Mouse (Mus musculus) embryonic facial prominence, embryonic 12.5 days (tissue): ENCODE results near the gene Hist1h4b. TPM values are rescaled to one million over a fixed set of nuclear protein-coding genes. Genes with fewer than 3 reads are reported as not detected.
"Not testable (repeated sequence)": the region's sequence is repeated elsewhere in the genome, so short reads cannot be mapped to it uniquely, and the experiment has no call there.

ENCODE experiments used
- ATAC-seq: fragments of 200-750 bp; cut with Nextera tagmentation; 2 replicates; pipeline ENCODE4 v1.8.0; 2017; ENCODE audit not compliant: insufficient number of reproducible peaks, insufficient read depth, low FRiP score, low TSS enrichment
- H3K27ac ChIP-seq: fragments of 300-500 bp; sonication (generic); 2 replicates; pipeline ENCODE4 v1.5.1; 2016; ENCODE audit warnings: mild to moderate bottlenecking
- H3K27me3 ChIP-seq: fragments of 300-500 bp; sonication (generic); 2 replicates; pipeline ENCODE4 v1.6.1; 2016; ENCODE audit warnings: mild to moderate bottlenecking, moderate library complexity
- H3K36me3 ChIP-seq: fragments of 300-500 bp; sonication (generic); 2 replicates; pipeline ENCODE4 v1.6.1; 2016; ENCODE audit warnings: mild to moderate bottlenecking
- H3K4me1 ChIP-seq: fragments of 300-500 bp; sonication (generic); 2 replicates; pipeline ENCODE4 v1.6.1; 2016
- H3K4me2 ChIP-seq: fragments of 300-500 bp; sonication (generic); replicated peaks from 2 replicates; pipeline ENCODE4 v1.6.1; 2016; ENCODE audit warnings: mild to moderate bottlenecking, moderate library complexity
- H3K4me3 ChIP-seq: fragments of 300-500 bp; sonication (generic); 2 replicates; pipeline ENCODE4 v1.5.1; 2016; ENCODE audit warnings: mild to moderate bottlenecking
- H3K9ac ChIP-seq: fragments of 300-500 bp; sonication (generic); 2 replicates; pipeline ENCODE4 v1.6.1; 2016; ENCODE audit warnings: mild to moderate bottlenecking, moderate library complexity
- H3K9me3 ChIP-seq: fragments of 300-500 bp; sonication (generic); 2 replicates; pipeline ENCODE4 v1.6.1; 2016; ENCODE audit warnings: mild to moderate bottlenecking, moderate library complexity
- WGBS: fragments of 180-500 bp; shearing (Covaris S2); methylation state at CpG from one replicate; pipeline ENCODE4 v1.1.7; 2016; 5-methylcytosine and 5-hydroxymethylcytosine counted together
- polyA plus RNA-seq: library from polyadenylated mRNA; unstranded; fragments of >200 nt; fragmentation: Nextera tagmentation; extraction: Ambion mirVana; gene quantifications from 2 replicates; pipeline ENCODE4 v1.2.1, GENCODE M21; 2016

Hist1h4b gene
- 9.4 and 11.5 TPM in 2 replicates for polyA plus RNA-seq

GRCm38 (mm10) chr13:23756790-23757189 is at the start of gene Hist1h4b:
Gene Hist1h4b, plus strand, starts transcription at chr13:23757013.
- Histone ChIP-seq H3K27me3 (no peaks in the 10 kb centered on the region), H3K9me3 (no peaks in the 10 kb centered on the region), H3K4me1 (peaks cover 7% of the 10 kb centered on the region), H3K9ac (peak within 1 kb of the TSS; percentile 55), H3K36me3 (no peaks in the 10 kb centered on the region), H3K4me3 (peak within 1 kb of the TSS; percentile 42), H3K27ac (peak within 1 kb of the TSS; percentile 95), H3K4me2 (peak within 1 kb of the TSS; percentile 61)
- ATAC-seq, result peak; percentile 86
- 0% methylated on average over 20 of the region's 22 CpGs for WGBS

GRCm38 (mm10) chr13:23708041-23708440 is 48.8 kb upstream of the Hist1h4b start:
- Histone ChIP-seq H3K9ac (no peak overlapping the region), H3K36me3 (no peaks in the 10 kb centered on the region), H3K4me3 (no peak overlapping the region), H3K4me2 (no peak overlapping the region), H3K27me3 (no peaks in the 10 kb centered on the region), H3K9me3 (no peaks in the 10 kb centered on the region), H3K4me1 (peaks cover 14% of the 10 kb centered on the region; the same call in 1 of the 2 replicates), H3K27ac (no peak overlapping the region)
- no peak for ATAC-seq
- 87% methylated on average over 4 of the region's 4 CpGs for WGBS

GRCm38 (mm10) chr13:23708654-23709053 is 48.2 kb upstream of the Hist1h4b start:
- Histone ChIP-seq H3K4me2 (no peak overlapping the region), H3K27ac (no peak overlapping the region), H3K4me1 (peaks cover 14% of the 10 kb centered on the region; the same call in 1 of the 2 replicates), H3K36me3 (no peaks in the 10 kb centered on the region), H3K9me3 (no peaks in the 10 kb centered on the region), H3K27me3 (no peaks in the 10 kb centered on the region), H3K9ac (no peak overlapping the region), H3K4me3 (no peak overlapping the region)
- ATAC-seq, result no peak
- WGBS, result 60% methylated on average over 4 of the region's 4 CpGs

- peak overlapping the region; percentile 43 for H3K9ac ChIP-seq
- peak overlapping the region; percentile 62 for H3K4me2 ChIP-seq
- H3K27me3 ChIP-seq, result no peaks in the 10 kb centered on the region
- H3K4me1 ChIP-seq, result peaks cover 14% of the 10 kb centered on the region; the same call in 1 of the 2 replicates
- H3K9me3 ChIP-seq, result no peaks in the 10 kb centered on the region
- peak overlapping the region; percentile 36 for H3K4me3 ChIP-seq
- 12% methylated on average over 15 of the region's 15 CpGs for WGBS
- ATAC-seq, result no peak
- no peaks in the 10 kb centered on the region for H3K36me3 ChIP-seq
- H3K27ac ChIP-seq, result no peak overlapping the region
These were observed 47.0 kb upstream of the Hist1h4b start for GRCm38 (mm10) chr13:23709714-23710373.

GRCm38 (mm10) chr13:23710374-23711089 is 46.3 kb upstream of the Hist1h4b start, which contains the start of gene Hfe:
Gene Hfe, minus strand, starts transcription at chr13:23710854.
- H3K27me3 ChIP-seq, result no peaks in the 10 kb centered on the region
- peak within 1 kb of the TSS; percentile 43 for H3K9ac ChIP-seq
- WGBS, result 3% methylated on average over 17 of the region's 17 CpGs
- no peaks in the 10 kb centered on the region for H3K36me3 ChIP-seq
- H3K4me2 ChIP-seq, result peak within 1 kb of the TSS; percentile 62
- peaks cover 14% of the 10 kb centered on the region; the same call in 1 of the 2 replicates for H3K4me1 ChIP-seq
- no peak for ATAC-seq
- H3K4me3 ChIP-seq, result peak within 1 kb of the TSS; percentile 36
- H3K27ac ChIP-seq, result no peak within 1 kb of the TSS
- no peaks in the 10 kb centered on the region for H3K9me3 ChIP-seq

GRCm38 (mm10) chr13:23716261-23717042 is 40.4 kb upstream of the Hist1h4b start:
- Histone ChIP-seq H3K27me3 (no peaks in the 10 kb centered on the region), H3K9ac (no peak overlapping the region), H3K4me1 (no peaks in the 10 kb centered on the region), H3K27ac (no peak overlapping the region), H3K9me3 (no peaks in the 10 kb centered on the region), H3K36me3 (no peaks in the 10 kb centered on the region), H3K4me2 (no peak overlapping the region), H3K4me3 (no peak overlapping the region)
- no peak for ATAC-seq
- 83% methylated on average over 5 of the region's 5 CpGs for WGBS

- 59% methylated on average over 11 of the region's 11 CpGs for WGBS
- Histone ChIP-seq H3K36me3 (no peaks in the 10 kb centered on the region), H3K4me3 (no peak overlapping the region), H3K9ac (no peak overlapping the region), H3K27me3 (no peaks in the 10 kb centered on the region), H3K9me3 (no peaks in the 10 kb centered on the region), H3K4me2 (no peak overlapping the region), H3K4me1 (no peaks in the 10 kb centered on the region), H3K27ac (no peak overlapping the region)
- ATAC-seq, result no peak
These were observed 39.6 kb upstream of the Hist1h4b start for GRCm38 (mm10) chr13:23717176-23717575.

- not testable (repeated sequence) for ATAC-seq
- 18% methylated on average over 2 of the region's 2 CpGs for whole genome bisulfite sequencing
These were observed 39.1 kb upstream of the Hist1h4b start for GRCm38 (mm10) chr13:23717593-23718245.

GRCm38 (mm10) chr13:23724239-23724638 is 32.6 kb upstream of the Hist1h4b start:
- WGBS, result 87% methylated on average over 4 of the region's 4 CpGs
- Histone ChIP-seq H3K9ac (no peak overlapping the region), H3K36me3 (no peaks in the 10 kb centered on the region), H3K9me3 (no peaks in the 10 kb centered on the region), H3K27me3 (no peaks in the 10 kb centered on the region), H3K27ac (no peak overlapping the region), H3K4me1 (no peaks in the 10 kb centered on the region), H3K4me3 (no peak overlapping the region), H3K4me2 (no peak overlapping the region)
- no peak for ATAC-seq

More at GRCm38 (mm10) chr13:23717593-23718245, 39.1 kb upstream of the Hist1h4b start:
- H3K4me2 ChIP-seq, H3K9me3 ChIP-seq, H3K9ac ChIP-seq, H3K4me3 ChIP-seq, H3K4me1 ChIP-seq, H3K36me3 ChIP-seq, H3K27me3 ChIP-seq, H3K27ac ChIP-seq: not testable (repeated sequence)

- Histone ChIP-seq H3K27ac (no peak overlapping the region), H3K9me3 (no peaks in the 10 kb centered on the region), H3K4me3 (no peak overlapping the region), H3K36me3 (no peaks in the 10 kb centered on the region), H3K4me2 (no peak overlapping the region), H3K9ac (no peak overlapping the region), H3K4me1 (no peaks in the 10 kb centered on the region), H3K27me3 (no peaks in the 10 kb centered on the region)
- no peak for ATAC-seq
- no CpG with 5 or more reads among the region's 1 CpGs for WGBS
These were observed 31.6 kb upstream of the Hist1h4b start for GRCm38 (mm10) chr13:23725213-23725612.

GRCm38 (mm10) chr13:23728472-23729191 is 28.2 kb upstream of the Hist1h4b start:
- Histone ChIP-seq H3K4me1 (no peaks in the 10 kb centered on the region), H3K27me3 (no peaks in the 10 kb centered on the region), H3K36me3 (no peaks in the 10 kb centered on the region), H3K4me3 (no peak overlapping the region), H3K9me3 (no peaks in the 10 kb centered on the region), H3K27ac (no peak overlapping the region), H3K9ac (no peak overlapping the region), H3K4me2 (no peak overlapping the region)
- WGBS, result 90% methylated on average over 18 of the region's 18 CpGs
- ATAC-seq, result no peak
